Mouse (Mus musculus): Measurements from ENCODE around the gene Foxr1. TPM values are rescaled to one million over a fixed set of nuclear protein-coding genes. Genes with fewer than 3 reads are reported as not detected.

The Foxr1 gene
- total RNA-seq, 1 experiment: 1.9 TPM

DNA sequence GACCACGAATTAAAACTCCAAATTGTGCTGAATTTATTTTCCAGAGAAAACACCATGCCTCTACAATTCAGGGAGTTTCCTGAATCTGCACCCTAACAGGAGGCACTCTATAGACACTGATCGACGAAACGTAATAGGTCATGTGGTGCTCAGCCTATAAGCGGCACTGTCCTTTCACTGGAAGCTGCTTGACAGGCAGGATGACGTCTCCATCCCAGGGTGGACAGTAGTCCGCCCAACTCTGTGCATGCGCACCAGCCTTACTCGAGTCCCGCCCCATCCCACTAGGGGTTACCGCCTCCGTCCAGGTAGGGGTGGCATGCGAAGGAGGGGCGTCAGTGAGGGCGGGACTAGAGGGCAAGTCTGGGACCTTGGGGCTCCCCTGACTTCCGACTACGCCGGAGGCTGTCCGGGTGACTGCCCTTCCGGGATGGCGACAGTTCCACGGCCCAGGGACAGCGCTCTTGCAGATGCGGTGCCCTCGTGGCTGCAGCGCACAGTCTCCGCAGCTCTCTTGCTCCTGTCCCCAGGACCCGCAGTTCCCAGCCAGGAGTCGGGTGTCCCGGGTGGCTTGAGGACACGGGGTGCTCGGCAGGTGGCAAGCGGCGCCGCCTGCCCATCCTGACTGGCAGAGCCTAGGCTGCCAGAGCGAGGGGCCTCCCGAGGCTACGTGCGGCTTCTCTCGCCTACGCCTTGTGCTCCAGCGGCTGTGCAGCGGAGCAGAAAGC, 44.1 kb downstream of the Foxr1 start, which contains the start of gene Slc37a4:
Gene Slc37a4 (plus strand): TSS at position 169 of the 728 bp plus-strand sequence.
- peak; percentile 80 for DNase-seq (ENCODE audit: low read depth, low spot score)
- peak within 1 kb of the TSS; percentile 89 to 92 for H3K4me3 ChIP-seq (ENCODE audit: insufficient read depth in 1 of 2, low read depth in 1 of 2, low read length in 2 of 2, poor library complexity in 1 of 2, severe bottlenecking in 1 of 2)
- H3K4me1 ChIP-seq (ENCODE audit: control insufficient read depth in 2 of 2, insufficient read depth in 2 of 2, low read length in 2 of 2, poor library complexity in 1 of 2): peaks cover 0 to 6% of the 10 kb centered on the region in 2 experiments; a peak in 3 of 4 replicates
- H3K9me3 ChIP-seq (ENCODE audit: control insufficient read depth, insufficient read depth, low read depth, low read length): no peaks in the 10 kb centered on the region
- TF ChIP-seq HCFC1 (IDR thresholded peaks at IDR 0.05; ENCODE audit: borderline replicate concordance, insufficient read depth, low read length): peak; percentile 20; the same call in 1 of the 2 replicates
- no peak for TF ChIP-seq ZNF384 (IDR thresholded peaks at IDR 0.05; ENCODE audit: low read depth, low read length)
- TF ChIP-seq CHD2 (IDR thresholded peaks at IDR 0.05; ENCODE audit: low read depth, low read length): 0 out of 2 replicates have a peak, but pooled peaks have one; percentile 12
- H3K36me3 ChIP-seq (ENCODE audit: control insufficient read depth, insufficient read depth, low read length, poor library complexity, severe bottlenecking): peaks cover 3% of the 10 kb centered on the region; the same call in 1 of the 2 replicates
- H3K27ac ChIP-seq (ENCODE audit: insufficient read depth, low read depth, low read length, poor library complexity, severe bottlenecking): no peak within 1 kb of the TSS
- in situ Hi-C loops (cut with MboI; ENCODE audit: low sequenced_read_pairs in 2 of 2, unreplicated experiment in 2 of 2): no loop called here
- H3K9ac ChIP-seq (ENCODE audit: insufficient read depth, low read depth, low read length, poor library complexity, severe bottlenecking): peak within 1 kb of the TSS; percentile 73

DNA sequence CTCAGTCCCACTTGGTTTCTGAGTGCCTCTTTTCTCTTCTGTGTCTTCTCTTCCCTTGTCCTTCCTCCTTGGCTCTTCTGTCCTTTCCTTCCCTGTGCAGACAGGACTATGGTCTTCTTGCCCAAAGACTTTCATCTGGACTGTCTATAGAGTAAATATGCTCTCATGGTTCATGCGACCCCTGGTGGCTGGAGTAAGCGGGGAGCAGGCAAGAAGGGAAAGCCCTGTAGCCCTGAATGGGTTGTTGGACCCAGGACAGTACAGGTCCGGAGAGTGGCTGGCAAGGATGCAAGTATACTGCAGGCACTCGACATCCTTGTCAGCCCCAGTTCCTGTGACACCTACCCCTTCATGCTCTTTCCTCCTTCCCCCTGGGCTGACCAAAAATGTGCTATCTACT, 49.5 kb downstream of the Foxr1 start:
- TF ChIP-seq HCFC1 (IDR thresholded peaks at IDR 0.05; ENCODE audit: borderline replicate concordance, insufficient read depth, low read length) (no peak), ZC3H11A (IDR thresholded peaks at IDR 0.05; ENCODE audit: borderline replicate concordance, low read depth, low read length) (no peak), ZNF384 (IDR thresholded peaks at IDR 0.05; ENCODE audit: low read depth, low read length) (no peak), MAFK (IDR thresholded peaks at IDR 0.05; ENCODE audit: insufficient read depth, low read depth, low read length) (no peak), CHD2 (IDR thresholded peaks at IDR 0.05; ENCODE audit: low read depth, low read length) (no peak)
- in situ Hi-C loops (cut with MboI; ENCODE audit: low sequenced_read_pairs in 2 of 2, unreplicated experiment in 2 of 2): no loop called here
- no peaks in the 10 kb centered on the region for H3K4me1 ChIP-seq (ENCODE audit: control insufficient read depth in 2 of 2, insufficient read depth in 2 of 2, low read length in 2 of 2, poor library complexity in 1 of 2)
- H3K9me3 ChIP-seq (ENCODE audit: control insufficient read depth, insufficient read depth, low read depth, low read length): no peaks in the 10 kb centered on the region
- no peak overlapping the region for H3K9ac ChIP-seq (ENCODE audit: insufficient read depth, low read depth, low read length, poor library complexity, severe bottlenecking)
- DNase-seq (ENCODE audit: low read depth, low spot score): no peak
- no peak overlapping the region for H3K27ac ChIP-seq (ENCODE audit: insufficient read depth, low read depth, low read length, poor library complexity, severe bottlenecking)
- no peak overlapping the region for H3K4me3 ChIP-seq (ENCODE audit: insufficient read depth in 1 of 2, low read depth in 1 of 2, low read length in 2 of 2, poor library complexity in 1 of 2, severe bottlenecking in 1 of 2)
- H3K36me3 ChIP-seq (ENCODE audit: control insufficient read depth, insufficient read depth, low read length, poor library complexity, severe bottlenecking): peaks cover 37% of the 10 kb centered on the region

DNA sequence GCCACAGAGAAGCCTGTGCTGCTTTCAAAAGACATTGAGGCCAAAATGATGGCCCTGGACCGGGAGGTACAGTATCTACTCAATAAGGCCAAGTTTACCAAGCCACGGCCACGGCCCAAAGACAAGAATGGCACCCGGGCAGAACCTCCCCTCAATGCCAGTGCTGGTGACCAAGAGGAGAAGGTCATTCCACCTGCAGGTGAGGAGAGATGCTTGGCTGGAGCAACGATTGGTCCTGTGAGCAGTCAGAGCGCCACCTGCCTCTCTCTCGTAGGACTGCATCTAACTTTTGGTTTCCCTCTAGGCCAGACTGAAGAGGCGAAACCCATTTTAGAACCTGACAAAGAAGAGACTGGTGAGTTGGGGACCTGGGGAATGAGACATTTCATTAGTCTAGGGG, 51.7 kb downstream of the Foxr1 start:
- no peak for TF ChIP-seq HCFC1 (IDR thresholded peaks at IDR 0.05; ENCODE audit: borderline replicate concordance, insufficient read depth, low read length)
- no peak for DNase-seq (ENCODE audit: low read depth, low spot score)
- in situ Hi-C loops (cut with MboI; ENCODE audit: low sequenced_read_pairs in 2 of 2, unreplicated experiment in 2 of 2): no loop called here
- Histone ChIP-seq H3K9ac (ENCODE audit: insufficient read depth, low read depth, low read length, poor library complexity, severe bottlenecking) (no peak overlapping the region), H3K4me3 (ENCODE audit: insufficient read depth in 1 of 2, low read depth in 1 of 2, low read length in 2 of 2, poor library complexity in 1 of 2, severe bottlenecking in 1 of 2) (no peak overlapping the region), H3K4me1 (ENCODE audit: control insufficient read depth in 2 of 2, insufficient read depth in 2 of 2, low read length in 2 of 2, poor library complexity in 1 of 2) (peaks cover 0 to 2% of the 10 kb centered on the region in 2 experiments; a peak in 1 of 4 replicates), H3K27ac (ENCODE audit: insufficient read depth, low read depth, low read length, poor library complexity, severe bottlenecking) (no peak overlapping the region), H3K36me3 (ENCODE audit: control insufficient read depth, insufficient read depth, low read length, poor library complexity, severe bottlenecking) (peaks cover 54% of the 10 kb centered on the region), H3K9me3 (ENCODE audit: control insufficient read depth, insufficient read depth, low read depth, low read length) (no peaks in the 10 kb centered on the region)

GRCm38 (mm10) chr9:44387221-44387620, 53.7 kb downstream of the Foxr1 start:
- Histone ChIP-seq H3K4me3 (ENCODE audit: insufficient read depth in 1 of 2, low read depth in 1 of 2, low read length in 2 of 2, poor library complexity in 1 of 2, severe bottlenecking in 1 of 2) (no peak overlapping the region), H3K4me1 (ENCODE audit: control insufficient read depth in 2 of 2, insufficient read depth in 2 of 2, low read length in 2 of 2, poor library complexity in 1 of 2) (peaks cover 0 to 5% of the 10 kb centered on the region in 2 experiments; a peak in 1 of 4 replicates), H3K9ac (ENCODE audit: insufficient read depth, low read depth, low read length, poor library complexity, severe bottlenecking) (no peak overlapping the region), H3K36me3 (ENCODE audit: control insufficient read depth, insufficient read depth, low read length, poor library complexity, severe bottlenecking) (peaks cover 64% of the 10 kb centered on the region), H3K9me3 (ENCODE audit: control insufficient read depth, insufficient read depth, low read depth, low read length) (no peaks in the 10 kb centered on the region), H3K27ac (ENCODE audit: insufficient read depth, low read depth, low read length, poor library complexity, severe bottlenecking) (no peak overlapping the region)
- no peak for DNase-seq (ENCODE audit: low read depth, low spot score)
- in situ Hi-C loops (cut with MboI; ENCODE audit: low sequenced_read_pairs in 2 of 2, unreplicated experiment in 2 of 2): no loop called here
- TF ChIP-seq ZNF384 (IDR thresholded peaks at IDR 0.05; ENCODE audit: low read depth, low read length) (no peak), CHD2 (IDR thresholded peaks at IDR 0.05; ENCODE audit: low read depth, low read length) (no peak), MAFK (IDR thresholded peaks at IDR 0.05; ENCODE audit: insufficient read depth, low read depth, low read length) (no peak), ZC3H11A (IDR thresholded peaks at IDR 0.05; ENCODE audit: borderline replicate concordance, low read depth, low read length) (no peak), HCFC1 (IDR thresholded peaks at IDR 0.05; ENCODE audit: borderline replicate concordance, insufficient read depth, low read length) (no peak)
